Mouse (Mus musculus) c-Kit-negative CD71-positive TER-119-positive erythroid progenitor cells, embryonic 14.5 days (primary cell): ENCODE results near the gene 2700049A03Rik.

ENCODE experiments used
- DNase-seq: peaks from one replicate; pipeline ENCODE4 v3.0.0-alpha.2; 2013; ENCODE audit warnings: low read depth, low spot score

The 2700049A03Rik gene

GRCm38 (mm10) chr12:71183736-71184135, 47.1 kb downstream of the 2700049A03Rik start:
- DNase-seq: no peak

- no peak for DNase-seq
Measured at GRCm38 (mm10) chr12:71184396-71184795, 47.7 kb downstream of the 2700049A03Rik start.

GRCm38 (mm10) chr12:71192705-71193104, 56.1 kb downstream of the 2700049A03Rik start:
- DNase-seq: no peak

- no peak for DNase-seq
Measured at GRCm38 (mm10) chr12:71197671-71198070, 61.0 kb downstream of the 2700049A03Rik start.

- no peak for DNase-seq
Measured at GRCm38 (mm10) chr12:71201753-71202152, 65.1 kb downstream of the 2700049A03Rik start.

GRCm38 (mm10) chr12:71204303-71204702, 67.7 kb downstream of the 2700049A03Rik start:
- no peak for DNase-seq

GRCm38 (mm10) chr12:71217191-71217590, 80.5 kb downstream of the 2700049A03Rik start:
- DNase-seq: no peak

GRCm38 (mm10) chr12:71217866-71218522, 81.3 kb downstream of the 2700049A03Rik start:
- DNase-seq: no peak

- DNase-seq: no peak
Measured at GRCm38 (mm10) chr12:71222761-71223160, 86.1 kb downstream of the 2700049A03Rik start.

- no peak for DNase-seq
Measured at GRCm38 (mm10) chr12:71227769-71228168, 91.1 kb downstream of the 2700049A03Rik start.

GRCm38 (mm10) chr12:71228925-71229649, 92.4 kb downstream of the 2700049A03Rik start:
- no peak for DNase-seq

- no peak for DNase-seq
Measured at GRCm38 (mm10) chr12:71231561-71231960, 94.9 kb downstream of the 2700049A03Rik start.

GRCm38 (mm10) chr12:71233426-71233825, 96.8 kb downstream of the 2700049A03Rik start:
- DNase-seq: no peak

GRCm38 (mm10) chr12:71237074-71237473, 100.4 kb downstream of the 2700049A03Rik start:
- DNase-seq: no peak

GRCm38 (mm10) chr12:71242791-71243190, 106.1 kb downstream of the 2700049A03Rik start:
- no peak for DNase-seq

GRCm38 (mm10) chr12:71244766-71245390, 108.2 kb downstream of the 2700049A03Rik start:
- no peak for DNase-seq

- DNase-seq: no peak
Measured at GRCm38 (mm10) chr12:71247191-71247590, 110.5 kb downstream of the 2700049A03Rik start.

GRCm38 (mm10) chr12:71249348-71249747, 112.7 kb downstream of the 2700049A03Rik start:
- no peak for DNase-seq

GRCm38 (mm10) chr12:71252509-71253167, 116.0 kb downstream of the 2700049A03Rik start:
- no peak for DNase-seq

- DNase-seq: no peak
Measured at GRCm38 (mm10) chr12:71254779-71255178, 118.1 kb downstream of the 2700049A03Rik start.

GRCm38 (mm10) chr12:71258196-71258920, 121.7 kb downstream of the 2700049A03Rik start:
- DNase-seq: no peak
